Mouse (Mus musculus): ENCODE data around the gene Pi4k2a. TPM values are rescaled to one million over a fixed set of nuclear protein-coding genes. Genes with fewer than 3 reads are reported as not detected.

Pi4k2a gene
- polyA plus RNA-seq, 1 experiment from 2014 or later: 20.9 TPM

DNA sequence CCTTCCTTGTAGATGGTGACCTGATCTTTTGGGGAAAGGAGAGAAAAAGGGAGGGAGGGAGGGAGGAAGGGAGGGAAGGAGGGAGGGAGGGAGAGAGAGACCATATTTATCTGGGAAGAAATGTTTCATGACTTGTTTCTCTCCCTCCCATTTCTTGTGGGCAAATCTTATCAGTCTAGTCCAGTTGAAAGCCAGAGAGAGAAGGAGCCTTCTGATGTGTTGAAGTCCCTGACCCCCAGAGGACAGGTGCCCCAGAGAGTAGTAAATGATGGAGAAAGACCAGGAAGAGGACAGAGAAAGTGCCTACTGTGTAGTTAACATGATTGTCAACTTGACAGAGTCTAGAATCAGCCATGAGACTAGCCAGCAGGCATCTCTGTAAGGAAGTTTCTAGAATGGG, 44.8 kb downstream of the Pi4k2a start:
- no peaks in the 10 kb centered on the region for H3K27me3 ChIP-seq (ENCODE audit: control insufficient read depth, insufficient read depth, low read length)
- no peak for ATAC-seq (ENCODE audit: low FRiP score)
- H3K4me1 ChIP-seq (replicated peaks; ENCODE audit: control insufficient read depth, insufficient read depth, low read length): 0 out of 2 replicates have a peak, but pooled peaks cover 1% of the 10 kb centered on the region
- no peak overlapping the region for H3K9ac ChIP-seq (ENCODE audit: low read depth, low read length)
- H3K4me3 ChIP-seq (ENCODE audit: low read depth, low read length): no peak overlapping the region
- H3K9me3 ChIP-seq (ENCODE audit: control insufficient read depth, low read length): no peaks in the 10 kb centered on the region
- H3K4me2 ChIP-seq (replicated peaks; ENCODE audit: low read depth, low read length): no peak overlapping the region
- no peak for DNase-seq (ENCODE audit: low spot score)
- H3K36me3 ChIP-seq (ENCODE audit: control insufficient read depth, insufficient read depth, low read length): no peaks in the 10 kb centered on the region
- H3K27ac ChIP-seq (ENCODE audit: low read depth, low read length): no peak overlapping the region

DNA sequence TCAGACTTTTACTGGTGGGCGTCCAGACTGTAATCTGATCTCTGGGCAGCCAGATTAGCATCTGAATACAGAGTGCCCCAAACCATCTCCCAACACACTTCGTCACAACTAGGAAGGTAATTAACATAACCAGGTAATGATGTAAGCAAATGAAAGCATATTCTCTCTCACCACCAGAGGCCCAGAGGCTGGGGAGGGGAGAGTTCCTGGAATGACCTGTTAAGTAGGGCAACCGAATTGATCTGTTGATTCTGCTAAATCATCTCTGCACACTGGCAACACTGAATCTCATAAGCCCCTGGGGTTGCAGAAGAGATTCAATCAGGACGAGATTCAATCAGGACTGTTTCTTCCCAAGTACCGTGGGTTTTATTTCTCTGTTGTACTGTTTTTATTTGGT, 45.9 kb downstream of the Pi4k2a start:
- 27% methylated on average over 5 of the region's 5 CpGs for WGBS
- no peak for ATAC-seq (ENCODE audit: low FRiP score)
- DNase-seq (ENCODE audit: low spot score): no peak

DNA sequence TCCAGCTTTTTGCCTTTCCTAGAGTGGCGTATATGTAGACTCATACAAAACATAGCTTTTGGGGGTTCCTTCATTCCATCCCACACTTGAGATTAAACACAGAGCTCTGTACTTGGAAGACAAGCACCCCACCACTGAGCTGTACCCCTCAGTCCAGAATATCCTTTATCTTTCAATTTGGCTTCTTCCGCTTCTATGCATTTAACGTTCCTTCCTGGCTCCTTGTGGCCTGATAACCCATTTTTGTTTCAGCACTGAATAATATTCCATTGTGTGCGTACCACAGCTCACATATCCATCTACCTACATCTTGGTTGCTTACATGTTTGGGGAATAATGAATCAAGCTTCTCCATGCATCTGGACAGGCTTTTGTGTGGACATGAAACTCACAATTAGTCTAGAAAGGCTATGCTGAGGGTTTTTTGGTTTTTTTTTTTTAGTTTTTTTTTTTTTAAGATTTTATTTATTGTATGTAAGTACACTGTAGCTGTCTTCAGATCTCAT, 47.0 kb downstream of the Pi4k2a start:
- no peaks in the 10 kb centered on the region for H3K9me3 ChIP-seq (ENCODE audit: control insufficient read depth, low read length)
- H3K36me3 ChIP-seq (ENCODE audit: control insufficient read depth, insufficient read depth, low read length): no peaks in the 10 kb centered on the region
- no peak overlapping the region for H3K9ac ChIP-seq (ENCODE audit: low read depth, low read length)
- ATAC-seq (ENCODE audit: low FRiP score): no peak
- no peaks in the 10 kb centered on the region for H3K4me1 ChIP-seq (replicated peaks; ENCODE audit: control insufficient read depth, insufficient read depth, low read length)
- no peaks in the 10 kb centered on the region for H3K27me3 ChIP-seq (ENCODE audit: control insufficient read depth, insufficient read depth, low read length)
- H3K4me3 ChIP-seq (ENCODE audit: low read depth, low read length): no peak overlapping the region
- WGBS: 91% methylated on average over 4 of the region's 4 CpGs
- no peak for DNase-seq (ENCODE audit: low spot score)
- no peak overlapping the region for H3K4me2 ChIP-seq (replicated peaks; ENCODE audit: low read depth, low read length)
- no peak overlapping the region for H3K27ac ChIP-seq (ENCODE audit: low read depth, low read length)

More for the DNA sequence above, 45.9 kb downstream of the Pi4k2a start:
- Histone ChIP-seq H3K27ac (ENCODE audit: low read depth, low read length) (no peak overlapping the region), H3K9me3 (ENCODE audit: control insufficient read depth, low read length) (no peaks in the 10 kb centered on the region), H3K4me3 (ENCODE audit: low read depth, low read length) (no peak overlapping the region), H3K9ac (ENCODE audit: low read depth, low read length) (no peak overlapping the region), H3K36me3 (ENCODE audit: control insufficient read depth, insufficient read depth, low read length) (no peaks in the 10 kb centered on the region), H3K4me2 (replicated peaks; ENCODE audit: low read depth, low read length) (no peak overlapping the region), H3K27me3 (ENCODE audit: control insufficient read depth, insufficient read depth, low read length) (no peaks in the 10 kb centered on the region), H3K4me1 (replicated peaks; ENCODE audit: control insufficient read depth, insufficient read depth, low read length) (no peaks in the 10 kb centered on the region)

DNA sequence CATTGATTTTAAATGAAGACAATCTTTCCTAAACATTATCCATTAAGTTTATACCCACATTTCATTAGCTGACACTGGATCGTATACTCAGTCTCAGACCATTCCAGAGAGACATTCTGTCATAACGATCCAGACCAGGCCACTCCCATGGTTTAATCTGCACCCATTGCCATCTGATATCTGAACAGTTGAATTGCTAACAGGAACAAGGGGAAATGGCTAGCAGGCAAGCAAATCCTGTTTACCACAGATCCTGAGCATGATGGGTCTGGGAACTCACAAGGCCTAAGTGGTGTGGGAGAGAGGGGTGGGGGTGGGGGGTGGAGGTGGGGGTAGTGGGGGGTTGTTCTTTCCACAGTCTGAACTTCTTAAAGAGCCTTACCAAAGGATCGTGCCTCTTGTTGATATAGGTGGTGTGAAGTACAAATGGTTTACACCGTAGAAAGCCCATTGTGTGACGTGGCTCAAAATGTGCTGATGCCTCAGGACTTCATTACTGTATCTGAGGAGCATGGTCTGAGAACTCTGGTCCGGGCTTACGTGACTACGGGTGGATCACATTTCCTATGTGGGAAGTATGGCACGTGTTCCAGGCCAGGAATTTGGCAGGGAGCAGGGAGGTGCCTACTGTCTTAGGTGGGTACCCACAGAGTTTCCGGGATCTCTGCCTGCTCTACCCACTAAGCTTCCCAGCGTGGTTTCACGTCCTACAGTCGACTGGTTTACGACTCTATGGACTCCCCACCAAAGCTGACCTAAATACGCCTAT, 48.4 kb downstream of the Pi4k2a start:
- ATAC-seq (ENCODE audit: low FRiP score) (no peak), DNase-seq (ENCODE audit: low spot score) (no peak)
- Histone ChIP-seq H3K4me2 (replicated peaks; ENCODE audit: low read depth, low read length) (no peak overlapping the region), H3K4me3 (ENCODE audit: low read depth, low read length) (no peak overlapping the region), H3K9ac (ENCODE audit: low read depth, low read length) (no peak overlapping the region), H3K27ac (ENCODE audit: low read depth, low read length) (no peak overlapping the region), H3K4me1 (replicated peaks; ENCODE audit: control insufficient read depth, insufficient read depth, low read length) (no peaks in the 10 kb centered on the region), H3K36me3 (ENCODE audit: control insufficient read depth, insufficient read depth, low read length) (no peaks in the 10 kb centered on the region), H3K27me3 (ENCODE audit: control insufficient read depth, insufficient read depth, low read length) (no peaks in the 10 kb centered on the region), H3K9me3 (ENCODE audit: control insufficient read depth, low read length) (no peaks in the 10 kb centered on the region)
- WGBS: 91% methylated on average over 15 of the region's 15 CpGs

DNA sequence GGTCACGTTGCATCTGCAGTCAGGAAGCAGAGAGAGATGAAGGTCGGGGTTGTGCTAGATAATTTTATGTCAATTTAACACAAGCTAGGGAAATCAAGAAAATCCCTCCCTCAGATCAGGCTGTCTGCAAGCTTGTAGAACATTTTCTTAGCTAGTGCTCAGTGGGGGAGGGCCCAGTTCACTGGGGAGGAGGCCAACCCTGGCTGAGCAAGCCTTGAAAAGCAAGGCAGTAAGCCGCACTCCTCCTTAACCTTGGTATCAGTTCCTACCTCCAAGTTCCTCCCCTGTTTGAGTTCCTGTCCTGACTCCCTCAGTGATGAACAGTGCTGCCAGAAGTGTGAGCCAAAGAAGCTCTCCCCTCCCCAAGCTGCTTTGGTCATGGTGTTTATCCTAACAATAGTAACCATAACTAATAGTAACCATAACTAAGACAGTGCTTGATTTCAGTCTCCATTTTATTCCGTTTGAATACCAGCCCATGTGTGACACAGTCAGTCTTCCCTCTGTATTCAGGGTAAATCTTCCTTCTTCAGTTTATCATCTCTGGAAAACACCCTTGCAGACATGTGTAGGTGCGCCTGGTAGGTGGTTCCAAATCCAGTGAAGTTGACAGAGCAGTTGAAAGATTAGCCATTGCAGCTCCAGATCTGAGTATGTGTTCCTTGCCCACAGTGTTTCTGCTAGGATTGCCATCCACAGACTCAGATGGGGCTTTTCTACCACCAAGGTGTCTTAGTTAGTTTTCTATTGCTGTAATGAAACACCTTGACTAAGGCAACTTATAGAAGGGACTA, 49.7 kb downstream of the Pi4k2a start:
- H3K9me3 ChIP-seq (ENCODE audit: control insufficient read depth, low read length): no peaks in the 10 kb centered on the region
- no peaks in the 10 kb centered on the region for H3K36me3 ChIP-seq (ENCODE audit: control insufficient read depth, insufficient read depth, low read length)
- WGBS: 85% methylated on average over 5 of the region's 5 CpGs
- H3K27me3 ChIP-seq (ENCODE audit: control insufficient read depth, insufficient read depth, low read length): no peaks in the 10 kb centered on the region
- H3K4me2 ChIP-seq (replicated peaks; ENCODE audit: low read depth, low read length): no peak overlapping the region
- DNase-seq (ENCODE audit: low spot score): no peak
- no peak overlapping the region for H3K4me3 ChIP-seq (ENCODE audit: low read depth, low read length)
- H3K9ac ChIP-seq (ENCODE audit: low read depth, low read length): no peak overlapping the region
- ATAC-seq (ENCODE audit: low FRiP score): no peak
- H3K27ac ChIP-seq (ENCODE audit: low read depth, low read length): no peak overlapping the region
- no peaks in the 10 kb centered on the region for H3K4me1 ChIP-seq (replicated peaks; ENCODE audit: control insufficient read depth, insufficient read depth, low read length)

DNA sequence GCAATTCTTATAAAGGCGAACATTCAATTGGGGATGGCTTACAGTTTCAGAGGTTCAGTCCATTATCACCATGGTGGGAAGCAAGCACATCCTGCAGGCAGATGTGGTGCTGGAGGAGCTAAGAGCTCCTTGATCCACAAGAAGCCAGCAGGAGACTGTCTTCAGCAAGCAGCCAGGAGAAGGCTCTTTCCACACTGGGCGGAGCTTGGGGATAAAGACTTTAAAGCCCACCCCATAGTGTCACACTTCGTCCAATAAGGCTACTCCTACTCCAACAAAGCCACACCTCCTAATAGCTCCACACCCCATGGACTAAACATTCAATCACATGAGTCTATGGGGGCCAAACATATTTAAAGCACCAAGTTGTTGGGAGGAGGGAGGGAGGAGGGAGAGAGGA, 51.7 kb downstream of the Pi4k2a start:
- Histone ChIP-seq H3K36me3 (ENCODE audit: control insufficient read depth, insufficient read depth, low read length) (no peaks in the 10 kb centered on the region), H3K27ac (ENCODE audit: low read depth, low read length) (no peak overlapping the region), H3K9ac (ENCODE audit: low read depth, low read length) (no peak overlapping the region), H3K4me1 (replicated peaks; ENCODE audit: control insufficient read depth, insufficient read depth, low read length) (no peaks in the 10 kb centered on the region), H3K9me3 (ENCODE audit: control insufficient read depth, low read length) (no peaks in the 10 kb centered on the region), H3K4me3 (ENCODE audit: low read depth, low read length) (no peak overlapping the region), H3K4me2 (replicated peaks; ENCODE audit: low read depth, low read length) (no peak overlapping the region), H3K27me3 (ENCODE audit: control insufficient read depth, insufficient read depth, low read length) (peaks cover 5% of the 10 kb centered on the region; the same call in 1 of the 2 replicates)
- 78% methylated on average over 3 of the region's 3 CpGs for WGBS
- DNase-seq (ENCODE audit: low spot score) (no peak), ATAC-seq (ENCODE audit: low FRiP score) (no peak)

DNA sequence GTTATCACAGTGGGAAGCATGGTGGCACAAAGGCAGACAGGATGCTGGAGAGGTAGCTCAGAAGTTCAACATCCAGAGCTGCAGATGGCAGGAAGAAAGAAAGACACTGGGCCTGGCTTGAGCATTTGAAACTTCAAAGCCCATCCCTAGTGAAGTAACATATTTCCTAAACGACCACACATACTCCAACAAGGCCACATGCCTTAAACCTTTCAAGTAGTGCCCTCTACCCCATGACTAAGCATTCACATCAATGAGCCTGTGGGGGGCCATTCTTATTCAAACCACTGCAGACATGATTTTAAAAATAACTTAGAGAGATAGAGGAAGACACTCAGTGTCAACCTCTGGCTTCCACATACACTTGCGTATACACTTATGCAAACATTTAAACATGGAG, 52.5 kb downstream of the Pi4k2a start:
- DNase-seq (ENCODE audit: low spot score) (no peak), ATAC-seq (ENCODE audit: low FRiP score) (no peak)
- Histone ChIP-seq H3K36me3 (ENCODE audit: control insufficient read depth, insufficient read depth, low read length) (no peaks in the 10 kb centered on the region), H3K4me2 (replicated peaks; ENCODE audit: low read depth, low read length) (no peak overlapping the region), H3K9ac (ENCODE audit: low read depth, low read length) (no peak overlapping the region), H3K4me3 (ENCODE audit: low read depth, low read length) (no peak overlapping the region), H3K4me1 (replicated peaks; ENCODE audit: control insufficient read depth, insufficient read depth, low read length) (no peaks in the 10 kb centered on the region), H3K27me3 (ENCODE audit: control insufficient read depth, insufficient read depth, low read length) (peaks cover 5% of the 10 kb centered on the region; the same call in 1 of the 2 replicates), H3K27ac (ENCODE audit: low read depth, low read length) (no peak overlapping the region), H3K9me3 (ENCODE audit: control insufficient read depth, low read length) (no peaks in the 10 kb centered on the region)
- 74% methylated on average over 2 of the region's 2 CpGs for WGBS

DNA sequence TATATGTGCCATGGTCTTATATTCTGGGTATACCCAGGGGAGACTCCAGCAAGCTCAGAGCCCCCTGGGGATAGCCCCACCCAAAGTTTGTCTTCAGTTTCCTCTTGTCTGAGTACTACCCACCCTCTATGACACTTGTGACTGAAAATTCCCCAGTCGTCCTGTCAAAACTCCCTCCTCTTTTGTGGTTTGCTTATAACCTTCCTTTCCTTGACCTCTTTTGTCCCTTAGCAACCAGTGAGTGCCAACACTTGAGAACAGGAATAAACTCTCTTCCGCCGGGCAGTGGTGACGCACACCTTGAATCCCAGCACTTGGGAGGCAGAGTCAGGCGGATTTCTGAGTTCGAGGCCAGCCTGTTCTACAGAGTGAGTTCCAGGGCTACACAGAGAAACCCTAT, 53.8 kb downstream of the Pi4k2a start:
- no peak for ATAC-seq (ENCODE audit: low FRiP score)
- H3K36me3 ChIP-seq (ENCODE audit: control insufficient read depth, insufficient read depth, low read length): no peaks in the 10 kb centered on the region

More for the DNA sequence above, 53.8 kb downstream of the Pi4k2a start:
- peaks cover 3% of the 10 kb centered on the region; the same call in 1 of the 2 replicates for H3K4me1 ChIP-seq (replicated peaks; ENCODE audit: control insufficient read depth, insufficient read depth, low read length)
- H3K4me2 ChIP-seq (replicated peaks; ENCODE audit: low read depth, low read length): no peak overlapping the region
- H3K27me3 ChIP-seq (ENCODE audit: control insufficient read depth, insufficient read depth, low read length): peaks cover 13% of the 10 kb centered on the region
- H3K9ac ChIP-seq (ENCODE audit: low read depth, low read length): no peak overlapping the region
- H3K4me3 ChIP-seq (ENCODE audit: low read depth, low read length): no peak overlapping the region
- no peak overlapping the region for H3K27ac ChIP-seq (ENCODE audit: low read depth, low read length)
- 60% methylated on average over 6 of the region's 6 CpGs for WGBS
- no peaks in the 10 kb centered on the region for H3K9me3 ChIP-seq (ENCODE audit: control insufficient read depth, low read length)
- DNase-seq (ENCODE audit: low spot score): no peak

Data from hindbrain, embryonic 11.5 days (tissue).